Mouse (Mus musculus): ENCODE results near the gene Myh9. TPM values are rescaled to one million over a fixed set of nuclear protein-coding genes. Genes with fewer than 3 reads are reported as not detected.
A peak's percentile ranks its signal among the peaks of the same experiment; 100 is the strongest.
"Not testable (repeated sequence)": the region's sequence is repeated elsewhere in the genome, so short reads cannot be mapped to it uniquely, and the experiment has no call there.

Myh9 gene
- total RNA-seq, 4 experiments from 2014 or later = 33.4 to 51.3 (median 39.4) TPM

- not testable (repeated sequence) for DNase-seq (ENCODE audit: low spot score in 2 of 2)
These were observed 25.4 kb upstream of the Myh9 start for GRCm38 (mm10) chr15:77867231-77867968.

- DNase-seq (ENCODE audit: low spot score in 2 of 2) = no peak
These were observed 24.7 kb upstream of the Myh9 start for GRCm38 (mm10) chr15:77866583-77867220.

DNA sequence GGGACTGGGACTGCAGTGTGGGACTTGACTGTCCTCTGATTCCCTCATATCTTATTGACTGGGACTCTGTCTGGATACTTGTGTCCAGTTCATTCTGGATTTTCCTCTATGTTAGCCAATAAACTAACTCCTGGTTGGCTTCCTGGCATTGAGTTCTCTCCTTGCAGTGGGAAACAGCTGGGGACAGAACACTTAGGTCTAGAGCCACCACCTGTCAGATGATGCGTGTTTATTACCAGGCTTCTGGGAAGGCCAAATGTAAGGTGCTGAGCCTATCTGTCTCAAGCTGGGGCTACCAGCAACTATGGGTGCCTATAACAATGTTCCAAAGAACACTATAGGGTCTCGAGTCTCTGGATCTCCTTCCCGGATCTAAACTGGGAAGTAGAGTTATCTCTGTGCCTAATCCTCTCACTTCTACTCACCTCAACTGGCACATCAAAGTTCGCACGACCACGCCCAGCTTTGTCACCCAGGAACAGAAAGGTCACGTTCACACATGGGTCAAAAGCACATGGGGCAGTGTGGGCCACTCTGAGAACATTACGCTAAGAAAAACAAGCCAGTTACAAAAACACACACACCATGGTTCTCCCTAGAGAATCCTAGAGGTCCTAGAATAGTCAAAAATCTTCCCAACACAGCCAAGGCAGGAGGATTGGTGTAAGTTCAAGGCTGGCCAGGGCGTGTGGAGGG, 22.2 kb upstream of the Myh9 start:
- DNase-seq (ENCODE audit: low spot score in 2 of 2) = no peak

- no peak for DNase-seq (ENCODE audit: low spot score in 2 of 2)
These were observed 21.3 kb upstream of the Myh9 start for GRCm38 (mm10) chr15:77862991-77863972.

DNA sequence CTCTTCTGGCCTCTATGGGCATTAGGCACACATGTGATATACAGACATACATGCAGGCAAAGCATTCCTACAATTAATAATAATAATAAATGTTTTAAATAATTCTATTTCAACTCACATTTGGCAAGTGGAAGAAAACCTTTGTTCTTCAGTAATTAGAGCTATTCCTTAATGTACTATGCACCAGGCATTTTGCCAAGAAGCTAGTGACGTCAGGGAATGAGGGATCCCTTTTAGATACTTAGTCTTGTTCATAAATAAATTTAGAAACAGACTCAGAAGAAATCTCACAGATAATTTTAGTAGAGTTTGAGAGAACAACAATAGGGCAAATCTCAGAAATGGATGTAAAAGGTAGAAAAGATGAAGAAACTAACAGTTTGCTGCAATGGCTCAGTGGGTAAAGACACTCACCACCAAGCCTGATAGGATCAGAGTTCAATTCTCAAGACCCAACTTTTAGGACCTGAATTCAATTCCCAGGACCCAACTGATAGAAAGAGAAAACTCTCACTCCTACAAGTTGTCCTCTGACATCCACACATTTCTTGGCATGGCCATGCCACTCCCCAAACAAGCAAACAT, 18.2 kb upstream of the Myh9 start:
- DNase-seq (ENCODE audit: low spot score in 2 of 2) = no peak

- DNase-seq (ENCODE audit: low spot score in 2 of 2) = peak in 1 of 2 experiments; percentile 36
These were observed 15.7 kb upstream of the Myh9 start for GRCm38 (mm10) chr15:77857662-77858156.

DNA sequence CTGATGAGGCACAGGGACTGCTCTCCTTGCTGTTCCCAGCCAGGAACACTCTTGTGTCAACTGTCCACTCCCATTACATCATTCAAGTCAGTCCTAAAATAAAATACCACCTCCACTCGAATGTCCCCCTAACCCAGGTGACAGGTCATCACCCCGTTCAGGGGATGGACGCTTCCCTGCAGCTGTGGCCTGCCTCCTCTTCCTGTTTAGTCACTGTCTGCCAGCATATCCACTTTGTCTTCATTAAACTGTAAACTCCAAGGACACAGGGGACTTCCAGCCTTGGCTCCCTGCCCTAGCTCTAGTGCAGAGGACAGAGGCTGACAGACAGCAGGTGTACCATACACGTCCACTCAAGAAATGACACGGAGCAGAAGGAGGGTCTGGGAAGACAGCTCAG, 14.6 kb upstream of the Myh9 start:
- DNase-seq (ENCODE audit: low spot score in 2 of 2) = no peak

- DNase-seq (ENCODE audit: low spot score in 2 of 2) = no peak
These were observed 13.3 kb upstream of the Myh9 start for GRCm38 (mm10) chr15:77855301-77855700.

- DNase-seq (ENCODE audit: low spot score in 2 of 2) = no peak
These were observed 10.0 kb upstream of the Myh9 start for GRCm38 (mm10) chr15:77852001-77852400.

GRCm38 (mm10) chr15:77851136-77851535, 9.2 kb upstream of the Myh9 start:
- DNase-seq (ENCODE audit: low spot score in 2 of 2) = peak in 1 of 2 experiments; percentile 21

GRCm38 (mm10) chr15:77849572-77850229, 7.7 kb upstream of the Myh9 start:
- DNase-seq (ENCODE audit: low spot score in 2 of 2) = no peak

DNA sequence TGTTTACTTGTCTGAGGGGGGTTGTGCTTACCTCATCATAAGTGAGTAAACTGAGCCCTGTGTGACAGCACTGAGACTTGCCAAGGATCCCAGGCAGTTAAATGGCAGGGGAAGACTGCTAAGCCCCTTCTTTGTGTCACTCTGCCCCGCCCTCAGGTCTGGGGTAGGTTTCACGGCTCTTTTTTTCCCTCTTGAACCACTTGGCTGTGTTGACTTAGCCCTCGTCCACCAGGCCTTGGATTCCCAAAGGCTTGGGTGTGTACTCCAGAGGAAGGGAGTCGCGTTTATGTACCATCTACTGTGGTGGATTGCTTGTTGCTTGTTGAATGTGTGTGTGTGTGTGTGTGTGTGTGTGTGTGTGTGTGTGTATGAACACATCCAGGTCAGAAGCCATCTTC, 7.1 kb upstream of the Myh9 start:
- no peak for DNase-seq (ENCODE audit: low spot score in 2 of 2)

DNA sequence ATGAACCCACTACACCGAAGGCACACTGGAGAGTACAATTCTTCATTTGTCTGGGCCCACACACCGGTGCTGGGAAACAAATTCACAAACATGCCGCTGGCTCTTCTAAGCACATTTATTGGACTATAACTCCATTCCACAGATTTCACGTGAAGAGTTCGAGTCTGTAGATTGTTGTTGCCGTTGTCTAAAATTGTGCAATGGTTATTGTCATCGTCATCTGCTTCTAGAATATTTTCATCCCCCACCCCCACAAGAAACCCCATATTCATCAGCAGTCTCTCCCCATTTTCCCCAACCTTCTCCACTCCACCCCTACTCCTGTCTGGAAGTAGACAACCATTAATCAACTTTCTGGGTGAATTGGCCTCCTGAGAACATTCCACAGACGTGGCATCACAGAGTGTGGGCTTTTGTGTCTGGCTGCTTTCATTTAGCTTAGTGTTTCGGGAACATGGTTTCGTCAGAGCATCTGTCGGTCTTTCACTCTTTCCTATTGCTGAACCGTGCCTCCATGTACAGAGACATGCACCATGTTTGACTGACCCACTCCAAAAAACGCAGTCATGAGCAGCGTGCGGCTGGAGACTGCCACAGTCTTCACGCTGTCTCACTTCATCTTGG, 6.6 kb upstream of the Myh9 start:
- no peak for DNase-seq (ENCODE audit: low spot score in 2 of 2)

- no peak for DNase-seq (ENCODE audit: low spot score in 2 of 2)
These were observed 5.9 kb upstream of the Myh9 start for GRCm38 (mm10) chr15:77847826-77848225.

DNA sequence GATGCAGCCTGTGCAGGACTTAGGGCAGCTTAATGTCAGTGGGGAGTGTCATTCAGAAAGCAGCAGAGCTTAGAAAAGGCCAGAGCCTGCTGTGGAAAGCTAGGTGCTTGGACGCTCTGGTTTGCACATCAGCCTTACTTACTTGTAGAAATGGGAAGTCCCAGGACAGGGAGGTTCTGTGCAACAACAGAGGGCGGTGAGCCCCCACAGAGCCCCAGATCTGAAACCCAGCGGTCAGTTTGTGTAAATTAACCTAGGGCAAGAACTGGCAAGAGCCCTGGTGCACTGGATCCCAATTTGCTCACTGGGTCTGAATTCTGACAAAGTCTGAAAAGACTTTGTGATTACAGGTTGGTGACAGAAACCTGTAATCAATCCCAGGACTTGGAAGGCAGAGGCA, 5.1 kb upstream of the Myh9 start:
- no peak for DNase-seq (ENCODE audit: low spot score in 2 of 2)

DNA sequence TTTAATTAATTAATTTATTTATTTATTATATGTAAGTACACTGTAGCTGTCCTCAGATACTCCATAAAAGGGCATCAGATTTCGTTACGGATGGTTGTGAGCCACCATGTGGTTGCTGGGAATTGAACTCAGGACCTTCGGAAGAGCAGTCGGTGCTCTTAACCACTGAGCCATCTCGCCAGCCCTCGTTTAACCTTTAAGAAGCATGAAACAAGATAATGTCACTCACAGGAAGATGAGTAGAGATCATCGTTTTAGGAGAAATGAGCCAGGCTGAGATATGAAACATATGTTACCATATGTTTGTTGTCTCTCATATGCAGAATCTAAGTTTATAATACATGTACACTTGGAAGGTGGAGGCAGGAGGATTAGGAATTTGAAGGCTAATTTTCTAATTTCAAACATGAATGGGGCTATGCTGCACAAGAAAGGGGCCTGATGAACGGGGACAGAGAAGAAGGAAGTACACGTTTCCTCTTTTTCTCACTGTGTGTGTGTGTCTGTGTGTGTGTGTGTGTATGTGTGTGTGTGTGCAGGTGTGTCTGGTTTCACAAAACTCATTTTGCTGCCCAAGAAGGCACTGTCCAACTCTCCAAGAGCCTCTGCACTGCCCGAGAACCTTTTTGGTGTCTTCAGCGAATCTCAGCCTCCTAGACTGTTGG, 4.1 kb upstream of the Myh9 start:
- DNase-seq (ENCODE audit: low spot score in 2 of 2) = not testable (repeated sequence)

DNA sequence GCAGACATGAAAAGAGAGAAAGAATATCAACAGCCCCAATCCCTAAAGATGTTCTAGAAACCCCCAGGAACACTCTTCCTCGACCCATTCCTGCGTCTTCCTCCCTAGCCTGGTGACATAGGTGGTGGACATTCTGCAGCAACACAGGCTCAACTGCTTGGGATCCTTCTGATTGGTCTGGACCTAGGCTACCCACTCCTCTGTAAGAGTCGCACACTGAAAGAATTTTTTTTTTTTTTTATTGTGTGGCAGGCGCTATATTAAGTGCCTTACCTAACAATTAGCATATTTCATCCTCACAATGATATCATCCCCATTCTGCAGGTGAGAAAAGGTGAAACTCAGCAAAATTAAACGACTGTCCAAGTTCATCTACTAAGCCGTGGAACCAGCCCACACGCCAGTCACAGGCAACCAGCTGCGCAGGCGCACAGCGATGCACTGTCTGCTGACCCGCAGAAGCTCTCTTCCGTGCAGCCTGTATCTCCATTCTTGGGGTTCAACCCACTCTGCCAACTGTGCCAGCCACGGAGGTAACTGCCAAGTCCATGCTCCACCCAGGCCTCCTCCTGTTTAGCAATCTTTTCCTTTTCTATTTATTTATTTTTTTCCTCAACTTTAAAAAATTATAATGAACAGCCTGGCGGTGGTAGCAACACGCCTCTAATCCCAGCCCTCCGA, 3.1 kb upstream of the Myh9 start:
- DNase-seq (ENCODE audit: low spot score in 2 of 2) = no peak

- DNase-seq (ENCODE audit: low spot score in 2 of 2) = no peak
These were observed 2.1 kb upstream of the Myh9 start for GRCm38 (mm10) chr15:77844048-77844447.

Measured in gastrocnemius, adult 8-10 months (tissue).